Mouse (Mus musculus): Measurements from ENCODE around the gene Sema4c. TPM values are rescaled to one million over a fixed set of nuclear protein-coding genes. Genes with fewer than 3 reads are reported as not detected.

Sema4c gene
- polyA plus RNA-seq (2012), result not detected in 2 replicates

GRCm38 (mm10) chr1:36558031-36558993 is at the start of gene Sema4c:
Sema4c (minus strand) TSS chr1:36558349.
- no peak for TF ChIP-seq GATA1 (IDR thresholded peaks at IDR 0.05; ENCODE audit: low read length)

DNA sequence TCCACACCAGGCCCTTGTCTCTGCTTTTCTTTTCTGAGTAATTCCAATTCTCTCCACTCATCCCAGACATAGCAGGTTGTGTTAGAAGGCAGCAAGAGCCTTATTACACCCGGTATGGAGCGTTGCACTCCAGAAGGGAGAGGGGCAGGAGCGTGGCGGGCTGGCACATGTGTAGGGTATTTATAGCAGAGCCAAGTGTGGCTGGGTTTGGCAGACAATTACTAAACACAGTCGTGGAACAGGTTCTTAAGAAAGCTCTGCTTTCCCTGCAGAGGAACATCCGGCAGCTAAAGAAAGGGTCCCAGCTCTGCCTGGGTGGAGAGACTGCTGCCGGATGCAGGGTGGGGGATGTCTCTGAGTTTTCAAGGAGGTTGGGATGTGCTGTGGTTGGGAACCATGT is 48.8 kb upstream of the Sema4c start:
- no peak for TF ChIP-seq GATA1 (IDR thresholded peaks at IDR 0.05; ENCODE audit: low read length)

- no peak for TF ChIP-seq GATA1 (IDR thresholded peaks at IDR 0.05; ENCODE audit: low read length)
Measured at GRCm38 (mm10) chr1:36604254-36605156, 46.4 kb upstream of the Sema4c start.

DNA sequence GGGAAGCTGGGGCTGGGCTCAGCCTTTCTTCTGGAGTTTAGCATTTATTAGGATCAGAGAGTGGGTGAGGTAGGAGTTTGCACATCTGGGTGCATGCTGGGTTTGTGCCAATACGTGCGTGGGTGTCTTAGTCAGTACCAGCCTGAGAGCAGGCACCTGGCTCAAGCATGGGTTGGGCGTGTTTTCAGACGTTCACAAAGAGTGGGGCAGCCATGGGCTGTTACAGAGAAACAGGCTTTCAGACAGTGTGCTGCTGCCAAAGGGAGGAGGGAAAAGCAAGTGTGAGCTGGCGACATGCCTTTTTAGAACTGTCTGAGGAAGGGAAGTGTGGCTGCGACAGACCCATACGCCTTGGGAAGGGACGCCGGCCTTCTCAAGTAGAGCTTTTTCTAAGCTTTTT is 45.2 kb upstream of the Sema4c start:
- TF ChIP-seq GATA1 (IDR thresholded peaks at IDR 0.05; ENCODE audit: low read length), result no peak

DNA sequence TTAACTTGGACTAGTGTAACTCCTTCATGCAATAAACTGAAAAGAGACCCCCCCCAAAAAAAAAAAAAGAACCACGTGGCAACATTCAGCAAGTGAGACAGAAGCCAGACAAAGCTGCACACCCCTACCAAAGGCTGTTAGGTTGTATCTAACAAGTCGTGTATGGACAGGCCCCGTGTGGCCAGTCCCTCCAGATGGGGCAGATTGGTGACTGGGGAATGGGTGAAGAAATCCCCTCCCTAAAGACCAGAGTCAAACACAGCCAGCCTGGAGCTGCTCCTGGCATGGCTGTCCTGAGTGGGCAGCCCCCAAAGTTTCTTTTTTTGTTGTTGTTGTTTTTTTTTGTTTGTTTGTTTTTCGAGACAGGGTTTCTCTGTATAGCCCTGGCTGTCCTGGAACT is 44.1 kb upstream of the Sema4c start:
- TF ChIP-seq GATA1 (IDR thresholded peaks at IDR 0.05; ENCODE audit: low read length), result no peak

GRCm38 (mm10) chr1:36598411-36598810 is 40.3 kb upstream of the Sema4c start:
- TF ChIP-seq GATA1 (IDR thresholded peaks at IDR 0.05; ENCODE audit: low read length), result no peak

- TF ChIP-seq GATA1 (IDR thresholded peaks at IDR 0.05; ENCODE audit: low read length), result no peak
Measured at GRCm38 (mm10) chr1:36596114-36596513, 38.0 kb upstream of the Sema4c start.

DNA sequence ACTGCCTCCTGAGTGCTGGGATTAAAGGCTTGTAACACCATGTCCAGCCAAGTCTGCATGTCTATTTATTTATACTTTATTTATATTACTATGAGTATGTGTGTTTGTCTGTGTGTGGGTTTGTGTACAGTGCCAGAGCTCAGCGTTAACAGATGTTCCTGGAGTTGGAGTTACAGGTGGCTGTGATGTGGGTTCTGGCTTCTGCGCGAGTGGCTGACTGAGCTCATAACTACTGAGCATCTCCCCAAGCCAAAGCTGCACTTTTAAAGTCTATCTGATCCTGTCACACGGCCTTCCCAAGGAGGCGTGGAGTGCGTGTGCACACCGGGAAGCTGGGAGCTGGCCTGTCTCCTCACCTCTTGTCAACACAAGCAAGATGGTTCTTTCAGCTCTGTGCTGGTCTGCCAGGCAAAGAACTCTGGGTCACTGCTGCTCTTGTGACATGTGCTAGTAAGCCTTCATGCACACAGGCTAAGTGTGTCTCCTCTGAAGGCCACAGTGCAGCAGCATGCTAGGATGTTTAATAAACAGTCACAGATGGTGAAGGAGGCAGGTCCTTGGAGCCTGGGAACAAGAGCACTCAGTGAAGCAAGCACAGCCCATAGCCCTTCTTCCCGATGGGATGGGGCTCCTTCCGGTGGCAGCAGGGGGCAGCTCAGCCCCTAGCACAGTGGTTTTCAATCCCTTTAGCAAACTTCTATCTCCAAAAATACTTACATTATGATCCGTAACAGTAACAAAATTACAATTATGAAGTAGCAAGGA is 37.2 kb upstream of the Sema4c start:
- TF ChIP-seq GATA1 (IDR thresholded peaks at IDR 0.05; ENCODE audit: low read length), result no peak

DNA sequence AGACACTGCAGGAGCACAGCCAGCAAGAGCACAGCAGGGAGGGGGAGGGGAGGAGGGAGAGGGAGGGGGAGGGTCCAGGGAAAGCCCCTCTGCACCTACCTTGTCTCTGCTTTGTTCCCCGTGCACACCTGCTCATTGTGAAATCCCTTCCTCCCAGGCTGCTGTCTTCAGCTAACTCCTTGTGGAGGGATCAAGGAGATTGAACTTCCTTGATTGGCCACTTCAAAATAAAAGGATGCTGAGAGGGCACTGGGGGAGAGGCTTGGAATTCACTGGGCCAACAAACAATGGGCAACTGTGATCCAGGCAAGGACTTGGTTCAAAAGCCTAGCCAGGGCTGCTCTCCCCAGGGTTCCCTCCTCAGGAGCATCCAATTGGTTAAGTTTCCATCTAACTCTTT is 35.0 kb upstream of the Sema4c start:
- no peak for TF ChIP-seq GATA1 (IDR thresholded peaks at IDR 0.05; ENCODE audit: low read length)

DNA sequence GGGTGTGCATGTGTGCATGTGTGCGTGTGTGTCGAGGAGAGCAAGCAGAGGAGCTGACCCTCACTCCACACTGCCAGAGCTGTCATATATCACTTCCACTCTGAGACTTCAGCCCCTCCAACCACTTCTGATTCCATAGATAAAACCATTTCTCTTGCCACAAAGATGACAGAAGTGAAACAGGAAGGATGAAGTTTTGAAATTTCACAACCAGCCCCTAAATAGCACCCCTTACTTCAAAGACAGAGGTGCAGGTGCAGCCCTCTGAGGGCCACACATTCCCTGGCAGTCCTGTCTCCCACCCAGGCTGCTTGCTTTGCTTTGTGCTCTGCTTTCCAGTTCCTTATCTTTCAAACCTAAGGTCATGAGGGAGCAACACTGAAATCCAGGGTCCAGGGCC is 33.3 kb upstream of the Sema4c start:
- no peak for TF ChIP-seq GATA1 (IDR thresholded peaks at IDR 0.05; ENCODE audit: low read length)

DNA sequence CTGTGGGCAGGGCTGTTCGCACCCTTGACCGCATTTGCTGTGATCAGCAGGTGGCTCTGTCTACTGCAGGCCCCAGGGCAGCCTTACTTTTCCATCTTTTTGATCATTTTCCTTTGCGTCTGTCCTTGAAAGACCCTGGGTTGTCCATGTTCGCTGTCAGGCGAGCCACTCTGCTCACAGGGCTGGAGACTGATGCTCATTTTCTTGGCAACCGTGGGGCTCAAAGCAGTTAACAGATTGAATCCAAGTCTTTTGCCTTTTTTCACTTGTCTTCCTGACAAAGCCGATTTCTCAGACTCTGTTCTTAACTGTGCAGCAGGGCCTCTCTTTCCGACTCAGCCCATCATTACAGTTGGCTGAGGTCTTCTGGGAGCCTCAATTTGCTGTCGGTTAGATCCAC is 32.5 kb upstream of the Sema4c start:
- no peak for TF ChIP-seq GATA1 (IDR thresholded peaks at IDR 0.05; ENCODE audit: low read length)

- no peak for TF ChIP-seq GATA1 (IDR thresholded peaks at IDR 0.05; ENCODE audit: low read length)
Measured at GRCm38 (mm10) chr1:36589486-36589885, 31.3 kb upstream of the Sema4c start.

- no peak for TF ChIP-seq GATA1 (IDR thresholded peaks at IDR 0.05; ENCODE audit: low read length)
Measured at GRCm38 (mm10) chr1:36588476-36589450, 30.6 kb upstream of the Sema4c start.

DNA sequence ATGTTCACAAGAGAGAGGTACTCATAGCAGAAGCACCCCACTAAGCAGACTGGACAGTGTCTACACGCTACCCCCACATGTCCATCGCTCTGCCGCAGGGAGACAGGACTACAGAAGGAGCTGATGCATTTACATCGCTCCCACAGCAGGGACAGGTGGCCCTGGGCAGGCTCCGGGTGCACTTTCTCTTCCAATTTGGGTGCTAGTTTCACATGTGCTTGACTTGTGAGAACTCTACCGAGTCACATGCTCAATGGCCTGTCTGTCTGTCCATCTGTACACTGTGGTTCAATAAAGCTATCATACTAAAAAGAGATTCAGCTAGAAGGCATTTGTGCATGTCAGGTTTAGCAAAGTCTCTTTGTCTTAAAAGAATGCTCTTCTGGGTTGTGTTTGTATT is 29.7 kb upstream of the Sema4c start:
- no peak for TF ChIP-seq GATA1 (IDR thresholded peaks at IDR 0.05; ENCODE audit: low read length)

Measured in G1E-ER4 (cell line).